Mouse (Mus musculus) intestine, postnatal 0 days (tissue): ENCODE results near the gene Tubgcp3. TPM values are rescaled to one million over a fixed set of nuclear protein-coding genes. Genes with fewer than 3 reads are reported as not detected.
"Not testable (repeated sequence)": the region's sequence is repeated elsewhere in the genome, so short reads cannot be mapped to it uniquely, and the experiment has no call there.

Experiments
- ATAC-seq: fragments of 200-750 bp; cut with Nextera tagmentation; 2 replicates; pipeline ENCODE4 v1.8.0; 2017; ENCODE audit warnings: mild to moderate bottlenecking, moderate TSS enrichment, moderate library complexity
- H3K27ac ChIP-seq: fragments of 300-500 bp; sonication (generic); 2 replicates; pipeline ENCODE4 v1.5.1; 2014; ENCODE audit warnings: mild to moderate bottlenecking, low read depth, low read length, moderate library complexity
- H3K27me3 ChIP-seq: fragments of 300-500 bp; sonication (generic); replicated peaks from 2 replicates; pipeline ENCODE4 v1.6.1; 2014; ENCODE audit warnings: low read length, mixed read lengths; ENCODE audit not compliant: control insufficient read depth, insufficient read depth
- H3K36me3 ChIP-seq: fragments of 300-500 bp; sonication (generic); 2 replicates; pipeline ENCODE4 v1.6.1; 2014; ENCODE audit warnings: mild to moderate bottlenecking, moderate library complexity; ENCODE audit not compliant: control insufficient read depth, insufficient read depth
- H3K4me1 ChIP-seq: fragments of 300-500 bp; sonication (generic); replicated peaks from 2 replicates; pipeline ENCODE4 v1.6.1; 2014; ENCODE audit warnings: antibody characterized with exemption, low read length, mixed read lengths; ENCODE audit not compliant: control insufficient read depth, insufficient read depth
- H3K4me2 ChIP-seq: fragments of 300-500 bp; sonication (generic); replicated peaks from 2 replicates; pipeline ENCODE4 v1.6.1; 2014; ENCODE audit warnings: low read depth, mild to moderate bottlenecking, moderate library complexity
- H3K4me3 ChIP-seq: fragments of 300-500 bp; sonication (generic); 2 replicates; pipeline ENCODE4 v1.5.1; 2014; ENCODE audit warnings: low read depth, low read length
- H3K9ac ChIP-seq: fragments of 300-500 bp; sonication (generic); 2 replicates; pipeline ENCODE4 v1.6.1; 2014; ENCODE audit warnings: mild to moderate bottlenecking, low read depth, low read length
- H3K9me3 ChIP-seq: fragments of 300-500 bp; sonication (generic); 2 replicates; pipeline ENCODE4 v1.6.1; 2016; ENCODE audit warnings: mixed run types; ENCODE audit not compliant: control insufficient read depth
- CTCF ChIP-seq: sonication (generic); IDR thresholded peaks from 2 replicates; pipeline ENCODE4 v1.5.1; 2016; ENCODE audit warnings: low read depth, mild to moderate bottlenecking, control low read depth, antibody characterized with exemption, moderate library complexity
- WGBS: fragments of 180-500 bp; shearing (Covaris S2); extraction: QIAGEN DNeasy Blood & Tissue Kit; methylation state at CpG from one replicate; pipeline ENCODE4 v1.1.7; 2014; 5-methylcytosine and 5-hydroxymethylcytosine counted together
- polyA plus RNA-seq: library from polyadenylated mRNA; unstranded; fragments of >200 nt; fragmentation: Nextera tagmentation; extraction: Ambion mirVana; gene quantifications from 2 replicates; pipeline ENCODE4 v1.2.1, GENCODE M21; 2015

Tubgcp3 gene
- polyA plus RNA-seq, 1 experiment from 2014 or later: 15.2 TPM

DNA sequence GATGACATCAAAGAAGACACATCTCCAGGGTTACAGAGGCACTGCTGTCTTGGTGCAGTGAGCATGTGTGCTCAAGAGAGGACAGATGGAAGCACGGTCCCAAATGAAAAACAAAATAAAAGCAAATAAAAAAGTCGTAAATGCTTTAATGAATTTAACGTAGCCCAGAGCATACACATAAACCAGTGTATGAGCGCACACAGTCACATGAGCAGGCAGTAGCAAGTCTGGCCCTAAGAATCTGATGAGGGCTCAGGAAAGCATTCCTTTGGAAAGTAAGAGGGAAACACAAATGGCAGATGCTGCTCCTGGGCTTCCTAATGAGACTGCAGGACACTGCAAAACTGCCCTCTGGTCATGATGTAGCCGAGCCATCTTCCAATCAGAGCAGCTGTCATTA is 46.2 kb downstream of the Tubgcp3 start:
- Histone ChIP-seq H3K4me2 (no peak overlapping the region), H3K36me3 (peaks cover 87% of the 10 kb centered on the region), H3K4me3 (no peak overlapping the region), H3K27me3 (no peaks in the 10 kb centered on the region), H3K9ac (no peak overlapping the region), H3K4me1 (no peaks in the 10 kb centered on the region), H3K27ac (no peak overlapping the region), H3K9me3 (no peaks in the 10 kb centered on the region)
- ATAC-seq: no peak
- WGBS: 75% methylated on average over 5 of the region's 5 CpGs
- no peak for TF ChIP-seq CTCF

DNA sequence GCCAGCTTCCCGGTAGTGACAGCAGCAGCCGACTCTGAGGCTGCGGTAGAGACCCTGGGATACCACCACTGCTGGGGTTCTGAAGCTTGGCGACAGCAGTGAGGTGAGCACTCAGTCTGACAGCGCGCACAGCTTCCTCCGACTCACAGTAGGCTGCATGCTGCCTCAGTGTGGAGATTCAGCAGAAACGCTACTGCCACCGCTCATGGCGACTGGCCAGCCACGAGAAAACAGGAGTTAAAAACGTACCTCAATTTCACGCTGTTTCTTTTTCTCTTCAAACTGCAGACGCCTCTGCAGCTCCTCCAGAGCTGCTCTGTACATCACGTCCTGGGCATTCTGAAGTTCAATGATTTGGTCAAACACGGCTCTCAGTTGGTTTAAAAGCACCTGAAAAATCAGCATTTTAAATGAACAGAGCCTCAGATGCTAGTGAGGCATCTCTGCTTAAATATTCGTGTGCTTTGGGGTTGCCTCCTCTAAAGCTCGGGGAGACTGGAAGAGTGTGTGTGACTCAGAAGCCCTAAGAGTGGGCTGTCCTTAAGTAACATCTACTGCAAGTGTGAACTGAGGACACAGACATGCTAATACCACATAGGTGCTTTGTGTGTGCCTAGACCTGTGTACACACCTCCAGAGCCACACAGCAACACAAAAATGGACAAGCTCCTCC is 50.4 kb downstream of the Tubgcp3 start:
- Histone ChIP-seq H3K27me3 (no peaks in the 10 kb centered on the region), H3K9ac (no peak overlapping the region), H3K9me3 (no peaks in the 10 kb centered on the region), H3K36me3 (peaks cover 64% of the 10 kb centered on the region), H3K4me3 (no peak overlapping the region), H3K4me2 (no peak overlapping the region), H3K27ac (no peak overlapping the region), H3K4me1 (no peaks in the 10 kb centered on the region)
- no peak for TF ChIP-seq CTCF
- WGBS: 92% methylated on average over 18 of the region's 18 CpGs
- no peak for ATAC-seq

DNA sequence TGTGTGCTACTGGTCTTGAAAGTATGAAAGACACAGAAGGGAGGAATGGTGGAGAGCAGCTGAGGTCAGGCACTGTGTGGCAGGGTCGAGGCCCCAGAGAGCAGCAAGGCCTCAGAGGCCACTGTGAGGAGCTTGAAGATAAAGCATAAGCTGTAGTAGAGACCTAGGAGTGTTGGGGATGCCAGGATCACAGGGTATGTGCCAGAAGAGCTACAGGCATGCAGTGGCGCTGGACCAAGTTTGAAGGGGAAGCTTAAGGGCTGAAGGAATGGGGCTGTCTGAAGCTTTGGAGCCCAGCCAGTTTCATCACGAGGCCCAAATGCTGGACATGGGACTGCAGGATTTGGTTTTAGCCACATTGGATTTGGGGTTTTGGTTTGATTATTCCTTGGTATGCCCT is 54.7 kb downstream of the Tubgcp3 start:
- ATAC-seq, H3K27ac ChIP-seq, H3K4me1 ChIP-seq, H3K4me2 ChIP-seq, H3K27me3 ChIP-seq, H3K9ac ChIP-seq, H3K9me3 ChIP-seq, H3K4me3 ChIP-seq: not testable (repeated sequence)
- H3K36me3 ChIP-seq: peaks cover 59% of the 10 kb centered on the region
- WGBS: 77% methylated on average over 3 of the region's 3 CpGs

DNA sequence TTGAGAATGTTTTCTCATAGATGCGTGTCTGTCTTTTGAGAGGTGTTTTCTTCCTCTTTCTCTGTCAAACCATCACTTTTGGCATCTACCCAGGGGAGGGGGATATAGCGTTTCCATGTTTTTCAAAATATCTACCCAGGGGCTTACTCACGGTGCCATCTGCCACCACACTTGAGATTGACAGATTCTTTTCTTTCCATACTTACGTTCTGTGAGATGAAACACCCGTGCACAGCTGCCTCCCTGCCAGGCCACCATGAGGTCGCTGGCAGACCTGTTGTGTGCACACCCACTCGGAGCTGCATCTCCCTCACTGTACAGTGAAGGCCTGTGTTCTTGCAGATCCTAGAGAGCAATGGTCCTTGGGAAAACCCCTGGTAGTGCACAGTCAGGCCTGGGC is 58.8 kb downstream of the Tubgcp3 start:
- Histone ChIP-seq H3K9me3 (no peaks in the 10 kb centered on the region), H3K27me3 (no peaks in the 10 kb centered on the region), H3K4me3 (no peak overlapping the region), H3K36me3 (peaks cover 38% of the 10 kb centered on the region), H3K27ac (no peak overlapping the region), H3K9ac (no peak overlapping the region), H3K4me2 (no peak overlapping the region), H3K4me1 (no peaks in the 10 kb centered on the region)
- no peak for TF ChIP-seq CTCF
- WGBS: 80% methylated on average over 7 of the region's 7 CpGs
- ATAC-seq: no peak

DNA sequence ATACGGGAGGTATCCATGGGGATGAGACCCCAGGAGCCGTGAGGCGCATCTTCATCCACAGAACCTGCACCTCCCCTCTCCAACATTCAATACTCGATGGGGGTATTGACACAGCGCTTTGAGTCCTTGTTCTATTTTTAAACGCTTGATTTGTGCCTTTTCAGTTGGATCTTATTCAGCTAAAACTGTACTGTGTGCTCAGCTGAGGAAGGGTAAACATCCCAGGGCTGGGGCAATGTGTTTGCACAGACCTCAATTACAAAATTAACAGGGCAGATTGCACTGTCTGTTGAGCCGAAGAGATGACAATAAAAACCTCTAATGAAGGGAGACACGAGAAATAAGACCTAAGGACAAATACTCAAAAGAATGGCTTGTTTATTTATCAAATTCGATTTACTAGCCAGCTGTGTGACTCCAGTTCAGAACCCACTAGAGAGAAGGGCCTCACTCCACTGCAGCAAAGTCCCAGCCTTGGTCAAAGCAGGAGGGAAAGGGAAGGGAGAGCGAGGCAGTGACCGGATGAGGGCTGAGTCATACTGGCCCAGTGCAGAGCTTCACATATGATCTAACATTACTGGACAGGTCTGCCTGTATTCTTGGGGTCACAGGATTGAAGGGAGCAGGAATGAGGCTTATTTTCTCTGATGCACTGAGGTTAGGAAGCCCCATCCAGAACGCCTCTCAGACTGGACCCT is 62.1 kb downstream of the Tubgcp3 start:
- no peak for TF ChIP-seq CTCF
- Histone ChIP-seq H3K9ac (no peak overlapping the region), H3K27me3 (no peaks in the 10 kb centered on the region; the same call in 1 of the 2 replicates), H3K4me3 (no peak overlapping the region), H3K27ac (no peak overlapping the region), H3K4me2 (no peak overlapping the region), H3K36me3 (peaks cover 16% of the 10 kb centered on the region), H3K9me3 (no peaks in the 10 kb centered on the region), H3K4me1 (no peaks in the 10 kb centered on the region)
- WGBS: 41% methylated on average over 12 of the region's 12 CpGs
- no peak for ATAC-seq

DNA sequence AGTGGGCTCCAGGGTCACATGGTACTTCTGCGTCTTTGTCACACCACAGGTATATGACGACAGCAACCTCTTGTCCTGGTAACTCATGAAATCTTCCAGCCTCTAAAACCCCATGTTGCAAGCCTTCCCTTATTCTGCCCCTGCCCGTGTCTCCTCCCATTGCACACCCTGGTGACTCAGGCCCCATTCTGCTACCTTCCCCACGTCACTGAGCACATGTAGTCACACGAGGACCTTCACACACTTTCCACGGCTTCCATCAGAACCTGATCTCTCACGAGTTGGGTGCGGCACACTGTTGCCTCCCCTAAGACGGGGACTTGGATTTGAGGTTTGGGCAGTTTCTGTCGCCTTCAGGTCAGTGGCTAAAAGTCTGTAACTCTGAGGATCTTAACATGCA is 63.2 kb downstream of the Tubgcp3 start:
- Histone ChIP-seq H3K36me3 (peaks cover 7% of the 10 kb centered on the region; the same call in 1 of the 2 replicates), H3K27ac (no peak overlapping the region), H3K27me3 (no peaks in the 10 kb centered on the region; the same call in 1 of the 2 replicates), H3K4me3 (no peak overlapping the region), H3K4me2 (no peak overlapping the region), H3K4me1 (no peaks in the 10 kb centered on the region), H3K9me3 (no peaks in the 10 kb centered on the region), H3K9ac (no peak overlapping the region)
- no peak for ATAC-seq
- 71% methylated on average over 10 of the region's 10 CpGs for WGBS
- no peak for TF ChIP-seq CTCF
